Mouse (Mus musculus) right cerebral cortex, postnatal 14 days (tissue): Measurements from ENCODE around the gene Tomm7.
"Not testable (repeated sequence)": the region's sequence is repeated elsewhere in the genome, so short reads cannot be mapped to it uniquely, and the experiment has no call there.

Source experiments
- DNase-seq: peaks from one replicate; pipeline ENCODE4 v3.0.0; 2022

The Tomm7 gene

DNA sequence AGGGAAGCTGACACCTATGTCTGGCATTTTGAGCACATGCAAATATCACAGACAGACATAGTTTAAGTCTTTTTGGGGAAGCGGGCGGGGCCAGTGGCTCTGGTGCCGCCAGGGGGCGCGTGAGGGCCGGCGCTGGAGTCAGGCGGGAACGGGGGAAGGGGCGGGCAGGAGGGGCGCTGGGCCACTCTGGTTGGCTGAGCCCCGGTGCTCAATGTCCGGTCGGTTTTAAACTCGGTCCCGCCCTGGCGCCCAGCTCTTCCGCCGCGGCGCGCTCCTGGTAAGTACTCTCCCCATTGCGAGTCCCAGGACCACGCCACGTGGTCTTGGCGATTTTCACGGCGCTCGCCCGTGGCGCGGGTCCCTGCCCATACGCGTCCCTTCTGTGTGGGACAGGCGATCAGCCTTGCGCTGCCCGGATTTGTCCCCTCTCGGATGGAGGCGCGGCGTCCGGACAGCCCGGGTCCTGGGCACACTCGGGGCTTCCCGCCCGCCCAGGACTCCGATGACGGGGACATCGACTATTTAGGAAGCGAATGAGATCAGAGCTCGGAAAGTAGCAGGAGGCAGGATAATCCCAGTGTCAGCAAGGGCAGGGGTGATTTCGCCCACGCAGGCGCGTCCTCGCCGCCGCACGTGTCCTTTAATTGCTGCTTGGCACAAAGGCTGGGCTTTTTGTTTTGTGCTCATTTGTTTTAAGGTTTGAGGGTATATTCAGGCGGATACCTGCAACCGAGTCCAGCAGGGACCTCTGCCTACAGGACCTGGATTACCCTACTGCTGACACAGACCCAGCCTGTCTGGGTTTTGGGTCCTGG lies 6.6 kb upstream of the Tomm7 start:
- peak; percentile 93 for DNase-seq

DNA sequence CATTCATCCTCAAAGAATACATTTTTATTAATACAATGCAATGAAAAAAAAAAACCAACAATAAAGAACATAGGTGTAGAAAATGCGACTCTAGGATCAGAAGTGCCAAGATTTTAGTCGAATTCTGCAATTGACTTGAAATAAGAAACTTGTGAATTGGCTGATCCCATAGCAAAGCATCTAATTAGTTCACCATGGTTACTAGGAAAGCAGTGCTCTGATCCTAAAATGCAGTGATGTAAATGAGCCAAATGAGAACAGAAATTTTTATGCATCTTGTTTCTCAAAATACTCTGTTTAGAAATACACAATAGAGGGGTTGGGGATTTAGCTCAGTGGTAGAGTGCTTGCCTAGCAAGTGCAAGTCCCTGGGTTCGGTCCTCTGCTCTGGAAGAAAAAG lies 1.2 kb upstream of the Tomm7 start:
- DNase-seq: no peak

DNA sequence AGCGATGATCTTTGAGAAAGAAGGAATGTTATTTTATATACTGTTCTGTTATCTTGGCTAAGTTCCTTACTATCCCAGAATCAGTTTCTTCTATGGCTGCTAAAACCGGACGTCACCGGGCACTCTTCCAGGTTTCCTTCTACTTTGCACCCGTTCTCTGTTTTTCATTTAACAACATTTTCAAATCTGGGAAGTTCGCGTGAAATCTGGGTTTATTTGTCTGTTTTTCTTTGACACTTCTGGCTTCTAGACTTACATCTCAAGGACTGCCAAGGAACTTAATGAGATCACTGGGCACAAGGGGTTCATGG lies 525 bp upstream of the Tomm7 start:
- DNase-seq: peak; percentile 60

DNA sequence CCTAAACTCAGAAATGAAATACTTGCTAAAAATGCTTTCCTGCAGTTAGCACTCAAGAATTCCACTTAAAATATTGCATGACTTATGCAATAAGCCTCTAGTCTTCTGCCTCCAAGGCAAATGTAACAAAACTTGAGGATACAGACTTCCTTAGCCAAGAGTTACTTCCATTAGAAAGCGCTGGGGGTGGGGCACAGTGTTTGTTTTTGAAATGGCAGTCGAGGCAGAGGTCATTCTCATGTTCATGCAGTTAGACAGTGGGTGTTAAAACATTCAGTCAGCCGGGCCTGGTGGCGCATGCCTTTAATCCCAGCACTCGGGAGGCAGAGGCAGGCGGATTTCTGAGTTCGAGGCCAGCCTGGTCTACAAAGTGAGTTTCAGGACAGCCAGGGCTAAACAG lies 5.8 kb downstream of the Tomm7 start:
- no peak for DNase-seq

DNA sequence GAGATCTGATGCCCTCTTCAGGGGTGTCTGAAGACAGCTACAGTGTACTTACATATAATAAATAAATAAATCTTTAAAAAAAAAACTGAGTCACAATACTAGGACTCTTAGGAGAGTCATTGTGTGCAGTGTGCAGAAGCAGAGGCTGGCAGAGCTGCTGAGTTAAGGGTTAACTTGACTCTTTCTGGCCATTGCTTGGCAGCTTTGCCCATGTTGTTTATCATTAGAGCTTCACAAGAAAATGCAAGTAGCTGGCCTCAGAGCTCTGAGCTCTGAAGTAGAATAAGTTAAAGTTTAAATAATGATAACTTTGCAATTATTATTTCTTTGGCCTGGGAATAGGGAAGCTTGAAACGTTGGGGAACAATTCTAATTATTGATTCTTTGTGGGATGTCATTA lies 8.3 kb downstream of the Tomm7 start:
- not testable (repeated sequence) for DNase-seq

DNA sequence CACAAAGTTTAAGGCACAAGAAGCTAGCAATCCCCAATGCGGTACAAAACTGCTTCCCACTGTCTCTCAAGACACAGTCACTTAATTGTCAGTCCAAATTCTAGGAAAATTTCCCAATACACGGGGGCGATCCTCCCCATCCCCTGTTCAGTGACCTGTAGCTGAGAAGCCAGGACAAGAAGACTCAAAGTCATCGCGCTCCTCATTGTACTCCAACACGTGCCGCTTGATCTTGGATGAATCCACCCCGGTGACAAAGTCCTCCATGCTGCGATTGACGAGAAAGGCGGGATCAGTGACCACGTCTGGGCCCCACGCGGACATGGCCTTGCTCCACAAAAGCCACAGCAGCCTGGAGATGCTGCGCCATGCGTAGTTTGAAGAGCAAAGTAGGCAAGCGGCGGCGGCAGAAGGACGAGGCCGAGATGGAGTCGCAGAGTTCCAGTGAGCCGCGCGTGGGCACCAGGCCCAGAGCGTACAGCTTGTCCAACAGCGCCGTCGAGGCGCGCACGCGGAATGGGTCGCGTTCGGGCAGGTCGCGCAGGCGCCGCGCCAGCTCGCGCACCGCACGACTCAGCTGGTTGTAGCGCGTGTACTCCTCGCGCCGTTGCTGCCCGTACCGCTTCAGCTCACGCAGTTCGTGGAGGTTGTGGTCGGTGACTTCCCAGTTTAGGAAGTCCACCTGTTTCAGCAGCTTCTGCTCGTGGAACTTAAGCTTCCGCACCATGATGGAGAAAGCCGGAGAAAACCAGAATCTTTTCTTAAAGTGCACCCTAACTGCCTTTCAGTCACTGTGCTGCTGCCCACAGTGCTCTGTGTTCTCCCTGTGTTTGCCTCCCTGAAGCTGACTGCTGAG lies 12.8 kb downstream of the Tomm7 start:
- DNase-seq: peak; percentile 52

- peak; percentile 31 for DNase-seq
Measured at GRCm38 (mm10) chr5:23826321-23827004, 17.5 kb downstream of the Tomm7 start.

DNA sequence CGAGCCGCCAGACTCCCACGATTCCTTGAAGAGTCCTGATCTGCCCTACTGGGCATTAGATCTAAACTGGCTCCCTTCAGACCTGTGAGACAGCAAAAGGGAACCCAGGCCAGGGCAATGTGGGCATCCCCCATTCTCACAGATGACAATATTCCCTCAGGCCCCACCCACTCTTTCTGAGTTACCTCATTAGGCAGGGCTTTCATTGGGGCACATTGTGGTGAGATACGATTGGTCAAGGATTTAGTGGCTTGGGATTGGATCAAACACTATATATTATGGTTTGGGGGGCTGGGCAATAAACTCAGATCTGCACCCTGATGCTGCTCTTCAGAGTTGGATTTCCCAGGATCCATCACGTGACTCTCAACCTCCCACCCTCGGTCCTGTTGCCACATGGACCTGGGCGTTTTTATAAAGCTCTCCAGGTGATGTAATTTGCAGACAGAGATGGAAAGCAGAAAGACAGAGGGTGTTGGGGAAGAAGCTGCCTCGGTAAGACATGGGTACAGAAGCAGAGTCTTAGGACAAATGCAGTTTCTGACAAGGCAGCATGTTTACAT lies 19.7 kb downstream of the Tomm7 start:
- no peak for DNase-seq

- no peak for DNase-seq
Measured at GRCm38 (mm10) chr5:23822306-23822705, 21.7 kb downstream of the Tomm7 start.

DNA sequence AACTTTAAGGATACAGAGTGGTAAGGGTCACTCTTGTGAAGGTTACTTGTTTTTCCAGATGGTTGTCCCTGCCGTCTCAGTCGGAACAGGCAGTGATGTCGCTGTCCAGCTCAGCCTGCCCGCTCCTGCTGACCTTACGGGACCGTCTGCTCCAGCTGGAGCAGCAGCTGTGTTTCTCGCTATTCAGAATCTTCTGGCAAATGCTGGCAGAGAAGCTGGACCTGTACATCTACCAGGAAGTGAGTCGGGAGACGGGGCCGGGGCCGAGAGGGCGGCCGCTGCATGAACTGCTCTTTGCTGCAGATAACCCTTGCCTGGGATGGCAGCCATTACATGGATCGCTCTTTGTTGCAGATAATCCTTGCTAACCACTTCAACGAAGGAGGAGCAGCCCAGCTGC lies 27.3 kb downstream of the Tomm7 start:
- no peak for DNase-seq

GRCm38 (mm10) chr5:23814841-23815240 lies 29.1 kb downstream of the Tomm7 start:
- no peak for DNase-seq

DNA sequence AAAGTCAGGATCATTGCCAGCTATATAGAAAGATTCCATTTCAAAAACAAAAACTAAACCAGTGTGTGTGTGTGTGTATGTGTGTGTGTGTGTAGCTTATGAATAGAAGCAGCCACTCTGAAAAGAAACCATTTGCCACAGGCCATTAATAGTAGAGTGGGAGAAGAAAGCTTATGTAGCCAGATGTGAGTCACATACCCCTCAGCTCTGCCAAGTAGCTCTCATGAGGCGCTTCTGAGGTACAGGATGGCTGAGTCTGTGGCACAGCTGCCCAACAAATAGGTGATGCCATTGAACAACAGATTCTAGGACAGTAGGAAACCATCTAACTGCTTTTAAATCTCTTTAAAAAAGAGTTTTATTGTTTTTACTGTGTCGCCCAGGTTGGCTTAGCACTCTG lies 51.2 kb downstream of the Tomm7 start:
- no peak for DNase-seq

GRCm38 (mm10) chr5:23789078-23789612 lies 54.8 kb downstream of the Tomm7 start:
- DNase-seq: no peak
